Comparison of ENCODE assay signal across 14 mouse cellular contexts in genomic region chr3:108433881-108434495, GRCm38 (mm10). TPM values are rescaled to one million over a fixed set of nuclear protein-coding genes. Genes with fewer than 3 reads are reported as not detected.
A peak's percentile ranks its signal among the peaks of the same experiment; 100 is the strongest.
DNase-seq lines count a peak whose midpoint lies in the region; ATAC-seq and TF ChIP-seq lines count a peak whose summit lies in the region.
"Had no signal": no experiment of that assay in that cellular context is flagged by ENCODE, and none has a peak within 500 bp of the region (broad histone marks: within the 10 kb centered on the region; RNA-seq: fewer than 3 reads in every experiment).

No protein-coding gene starts in this region.

- H3K4me1 ChIP-seq in intestine, embryonic 14.5 days (replicated peaks; ENCODE audit: control insufficient read depth, insufficient read depth, low read length): no peaks in the 10 kb centered on the region
- H3K4me1 ChIP-seq in intestine, postnatal 0 days (replicated peaks; ENCODE audit: control insufficient read depth, insufficient read depth, low read length): no peaks in the 10 kb centered on the region
- H3K4me1 ChIP-seq in forebrain, embryonic 11.5 days (replicated peaks; ENCODE audit: control insufficient read depth, insufficient read depth, low read length): peaks cover 33% of the 10 kb centered on the region
- peaks cover 29% of the 10 kb centered on the region for H3K4me1 ChIP-seq in hindbrain, embryonic 15.5 days (replicated peaks)
- no peaks in the 10 kb centered on the region for H3K4me1 ChIP-seq in midbrain, postnatal 0 days (ENCODE audit: insufficient read depth, low read length)

- no peak overlapping the region for H3K27ac ChIP-seq in intestine, embryonic 14.5 days (ENCODE audit: low read depth)
- H3K27ac ChIP-seq in intestine, postnatal 0 days (ENCODE audit: low read depth, low read length): no peak overlapping the region
- H3K27ac ChIP-seq in forebrain, embryonic 11.5 days (ENCODE audit: low read depth, low read length): peak overlapping the region; percentile 97
- peak overlapping the region; percentile 81 for H3K27ac ChIP-seq in hindbrain, embryonic 15.5 days (replicated peaks)
- no peak overlapping the region for H3K27ac ChIP-seq in midbrain, postnatal 0 days (ENCODE audit: low read depth, low read length)

- 59% methylated on average over 19 of the region's 19 CpGs for WGBS in intestine, embryonic 14.5 days
- WGBS in intestine, postnatal 0 days: 66% methylated on average over 19 of the region's 19 CpGs
- 10% methylated on average over 19 of the region's 19 CpGs for WGBS in forebrain, embryonic 11.5 days
- 15% methylated on average over 19 of the region's 19 CpGs for WGBS in hindbrain, embryonic 15.5 days
- WGBS in midbrain, postnatal 0 days: 24% methylated on average over 19 of the region's 19 CpGs

- no peak overlapping the region for H3K4me2 ChIP-seq in intestine, embryonic 14.5 days (ENCODE audit: low read length)
- H3K4me2 ChIP-seq in intestine, postnatal 0 days (replicated peaks; ENCODE audit: low read depth): no peak overlapping the region
- peak overlapping the region; percentile 21 for H3K4me2 ChIP-seq in forebrain, embryonic 11.5 days (ENCODE audit: low read depth, low read length, severe bottlenecking)
- H3K4me2 ChIP-seq in hindbrain, embryonic 15.5 days: 0 out of 2 replicates have a peak overlapping the region, but pooled peaks have one; percentile 3
- no peak overlapping the region for H3K4me2 ChIP-seq in midbrain, postnatal 0 days (ENCODE audit: low read depth, low read length, poor library complexity, severe bottlenecking)

- no peak for TF ChIP-seq CTCF in intestine, postnatal 0 days (IDR thresholded peaks at IDR 0.05; ENCODE audit: low read depth)
- no peak for TF ChIP-seq CTCF in midbrain, postnatal 0 days (IDR thresholded peaks at IDR 0.05)

- no peaks in the 10 kb centered on the region for H3K9me3 ChIP-seq in intestine, embryonic 14.5 days (ENCODE audit: control insufficient read depth, low read length)
- no peaks in the 10 kb centered on the region for H3K9me3 ChIP-seq in intestine, postnatal 0 days (ENCODE audit: control insufficient read depth)
- no peaks in the 10 kb centered on the region for H3K9me3 ChIP-seq in forebrain, embryonic 11.5 days (ENCODE audit: control insufficient read depth, low read length)
- H3K9me3 ChIP-seq in hindbrain, embryonic 15.5 days: no peaks in the 10 kb centered on the region
- no peaks in the 10 kb centered on the region for H3K9me3 ChIP-seq in midbrain, postnatal 0 days (ENCODE audit: low read length)

- ATAC-seq in intestine, embryonic 14.5 days (replicated peaks; ENCODE audit: low FRiP score, low TSS enrichment, low read depth): 0 out of 2 replicates have a peak, but pooled peaks have one; percentile 30
- ATAC-seq in intestine, postnatal 0 days: no peak
- ATAC-seq in forebrain, embryonic 11.5 days (replicated peaks; ENCODE audit: low FRiP score): peak; percentile 82
- ATAC-seq in hindbrain, embryonic 15.5 days (ENCODE audit: low FRiP score, low read depth): no peak; the same call in 1 of the 2 replicates
- peak; percentile 1; the same call in 1 of the 2 replicates for ATAC-seq in midbrain, postnatal 0 days (ENCODE audit: low FRiP score)
- ATAC-seq: activated CD4-positive, CD25-positive, alpha-beta regulatory T cell, adult 4 months; lung, postnatal 0 days had no signal

- H3K36me3 ChIP-seq in intestine, embryonic 14.5 days (ENCODE audit: control insufficient read depth, insufficient read depth, low read length): peaks cover 80% of the 10 kb centered on the region
- peaks cover 69% of the 10 kb centered on the region for H3K36me3 ChIP-seq in intestine, postnatal 0 days (ENCODE audit: control insufficient read depth, insufficient read depth)
- peaks cover 6% of the 10 kb centered on the region; the same call in 1 of the 2 replicates for H3K36me3 ChIP-seq in forebrain, embryonic 11.5 days (ENCODE audit: control insufficient read depth, insufficient read depth, low read length)
- peaks cover 52% of the 10 kb centered on the region for H3K36me3 ChIP-seq in hindbrain, embryonic 15.5 days
- peaks cover 29% of the 10 kb centered on the region for H3K36me3 ChIP-seq in midbrain, postnatal 0 days (ENCODE audit: insufficient read depth, low read length)

- H3K9ac ChIP-seq in intestine, embryonic 14.5 days (ENCODE audit: low read length): no peak overlapping the region
- no peak overlapping the region for H3K9ac ChIP-seq in intestine, postnatal 0 days (ENCODE audit: low read depth, low read length)
- H3K9ac ChIP-seq in forebrain, embryonic 11.5 days (ENCODE audit: low read length): peak overlapping the region; percentile 52
- H3K9ac ChIP-seq in hindbrain, embryonic 15.5 days: no peak overlapping the region
- no peak overlapping the region for H3K9ac ChIP-seq in midbrain, postnatal 0 days (replicated peaks; ENCODE audit: low read length, poor library complexity, severe bottlenecking)

- H3K27me3 ChIP-seq in intestine, embryonic 14.5 days (replicated peaks; ENCODE audit: control insufficient read depth, insufficient read depth, low read length): no peaks in the 10 kb centered on the region
- no peaks in the 10 kb centered on the region for H3K27me3 ChIP-seq in intestine, postnatal 0 days (replicated peaks; ENCODE audit: control insufficient read depth, insufficient read depth, low read length)
- H3K27me3 ChIP-seq in forebrain, embryonic 11.5 days (ENCODE audit: control insufficient read depth, insufficient read depth, low read length): no peaks in the 10 kb centered on the region
- no peaks in the 10 kb centered on the region for H3K27me3 ChIP-seq in hindbrain, embryonic 15.5 days
- H3K27me3 ChIP-seq in midbrain, postnatal 0 days (ENCODE audit: insufficient read depth, low read length): no peaks in the 10 kb centered on the region

- no peak overlapping the region for H3K4me3 ChIP-seq in intestine, embryonic 14.5 days (ENCODE audit: low read depth, low read length)
- no peak overlapping the region for H3K4me3 ChIP-seq in intestine, postnatal 0 days (ENCODE audit: low read depth, low read length)
- H3K4me3 ChIP-seq in forebrain, embryonic 11.5 days (ENCODE audit: low read depth, low read length): no peak overlapping the region
- no peak overlapping the region for H3K4me3 ChIP-seq in hindbrain, embryonic 15.5 days
- no peak overlapping the region for H3K4me3 ChIP-seq in midbrain, postnatal 0 days (ENCODE audit: low read depth, low read length)

- no peak for DNase-seq in intestine, embryonic 14.5 days (ENCODE audit: low spot score)
- DNase-seq in forebrain, embryonic 11.5 days (ENCODE audit: low spot score): peak; percentile 85
- DNase-seq in midbrain, postnatal 0 days (ENCODE audit: low spot score): peak; percentile 69
- DNase-seq in spleen, postnatal 14 days (ENCODE audit: low spot score in 2 of 2): no peak
- no peak for DNase-seq in frontal cortex, adult 2 months (ENCODE audit: extremely low spot score in 1 of 2, low spot score in 1 of 2)
- DNase-seq in adrenal gland, adult 2 months: no peak
- DNase-seq: cerebellum, postnatal 14 days; kidney, adult 9 months had no signal

RNA-seq across cellular contexts. Expression of gene Sars, which starts 11.0 kb away (rescaled TPM):
- polyA plus RNA-seq in intestine, embryonic 14.5 days (2014; fragmentation: Nextera tagmentation; extraction: Ambion mirVana): 136 and 140 TPM in 2 replicates
- 99.5 and 106 TPM in 2 replicates for polyA plus RNA-seq in intestine, postnatal 0 days (2015; fragmentation: Nextera tagmentation; extraction: Ambion mirVana)
- polyA plus RNA-seq in forebrain, embryonic 11.5 days (2014; fragmentation: Nextera tagmentation; extraction: Ambion mirVana): 180 and 189 TPM in 2 replicates
- polyA plus RNA-seq in hindbrain, embryonic 15.5 days (2015; fragmentation: Nextera tagmentation; extraction: Ambion mirVana): 197 and 219 TPM in 2 replicates
- total RNA-seq in midbrain, postnatal 0 days (2014; rRNA removed): 160 and 163 TPM in 2 replicates
- 223 and 225 TPM in 2 replicates for polyA plus RNA-seq in midbrain, postnatal 0 days (2015; fragmentation: Nextera tagmentation; extraction: Ambion mirVana)
- polyA plus RNA-seq in frontal cortex, adult 2 months (2012; rRNA removed): 202 and 203 TPM in 2 replicates
- 100 to 1,000 TPM; 198 to 212 TPM for total RNA-seq in adrenal gland, adult 2 months (2021)
- 23.8 and 32.6 TPM in 2 replicates for polyA plus RNA-seq in adrenal gland, adult 2 months (2012; rRNA removed)

RNA-seq across cellular contexts. Expression of gene Celsr2, which starts 18.6 kb away (rescaled TPM):
- polyA plus RNA-seq in intestine, embryonic 14.5 days (2014; fragmentation: Nextera tagmentation; extraction: Ambion mirVana): 7.8 and 7.9 TPM in 2 replicates
- polyA plus RNA-seq in intestine, postnatal 0 days (2015; fragmentation: Nextera tagmentation; extraction: Ambion mirVana): 0.50 and 1.4 TPM in 2 replicates
- 52.0 and 68.1 TPM in 2 replicates for polyA plus RNA-seq in forebrain, embryonic 11.5 days (2014; fragmentation: Nextera tagmentation; extraction: Ambion mirVana)
- 43.1 and 44.9 TPM in 2 replicates for polyA plus RNA-seq in hindbrain, embryonic 15.5 days (2015; fragmentation: Nextera tagmentation; extraction: Ambion mirVana)
- 68.5 and 83.4 TPM in 2 replicates for total RNA-seq in midbrain, postnatal 0 days (2014; rRNA removed)
- polyA plus RNA-seq in midbrain, postnatal 0 days (2015; fragmentation: Nextera tagmentation; extraction: Ambion mirVana): 19.0 and 24.4 TPM in 2 replicates
- 63.6 TPM in 2 replicates for polyA plus RNA-seq in frontal cortex, adult 2 months (2012; rRNA removed)
- total RNA-seq in adrenal gland, adult 2 months (2021): 1 to 10 TPM; 6.1 to 8.3 TPM
- polyA plus RNA-seq in adrenal gland, adult 2 months (2012; rRNA removed): 9.9 and 17.1 TPM in 2 replicates
- total RNA-seq: MEL had no signal

RNA-seq across cellular contexts. Expression of gene Psrc1, which starts 50.3 kb away (rescaled TPM):
- 35.1 and 41.4 TPM in 2 replicates for polyA plus RNA-seq in intestine, embryonic 14.5 days (2014; fragmentation: Nextera tagmentation; extraction: Ambion mirVana)
- 3.3 and 5.3 TPM in 2 replicates for polyA plus RNA-seq in intestine, postnatal 0 days (2015; fragmentation: Nextera tagmentation; extraction: Ambion mirVana)
- polyA plus RNA-seq in forebrain, embryonic 11.5 days (2014; fragmentation: Nextera tagmentation; extraction: Ambion mirVana): 99.5 and 102 TPM in 2 replicates
- 11.5 and 14.5 TPM in 2 replicates for polyA plus RNA-seq in hindbrain, embryonic 15.5 days (2015; fragmentation: Nextera tagmentation; extraction: Ambion mirVana)
- 4.8 and 5.6 TPM in 2 replicates for total RNA-seq in midbrain, postnatal 0 days (2014; rRNA removed)
- 1.8 and 3.2 TPM in 2 replicates for polyA plus RNA-seq in midbrain, postnatal 0 days (2015; fragmentation: Nextera tagmentation; extraction: Ambion mirVana)
- 11.7 and 14.6 TPM in 2 replicates for polyA plus RNA-seq in frontal cortex, adult 2 months (2012; rRNA removed)
- 1 to 10 TPM in 1 of 2 experiments, under 1 TPM in 1; 0.66 to 1.3 TPM for total RNA-seq in adrenal gland, adult 2 months (2021)
- 2.6 and 4.0 TPM in 2 replicates for polyA plus RNA-seq in adrenal gland, adult 2 months (2012; rRNA removed)
- total RNA-seq: gastrocnemius, adult 8-10 months had no signal

Comparison
In these comparisons a context has a peak if more than half of its experiments do, and no peak if none do; other contexts are left out.
1. ATAC-seq: peak in intestine, embryonic 14.5 days (single experiment), forebrain, embryonic 11.5 days (single experiment) and midbrain, postnatal 0 days (single experiment); none in intestine, postnatal 0 days (single experiment) and hindbrain, embryonic 15.5 days (single experiment).
2. DNase-seq: peak in forebrain, embryonic 11.5 days (single experiment) and midbrain, postnatal 0 days (single experiment); none in intestine, embryonic 14.5 days (single experiment), spleen, postnatal 14 days (0 of 2), frontal cortex, adult 2 months (0 of 2) and adrenal gland, adult 2 months (single experiment).
3. H3K27ac ChIP-seq: peak in forebrain, embryonic 11.5 days (single experiment) and hindbrain, embryonic 15.5 days (single experiment); none in intestine, embryonic 14.5 days (single experiment), intestine, postnatal 0 days (single experiment) and midbrain, postnatal 0 days (single experiment).
4. H3K4me2 ChIP-seq: peak in forebrain, embryonic 11.5 days (single experiment) and hindbrain, embryonic 15.5 days (single experiment); none in intestine, embryonic 14.5 days (single experiment), intestine, postnatal 0 days (single experiment) and midbrain, postnatal 0 days (single experiment).